Mouse (Mus musculus) lung, postnatal 0 days (tissue): ENCODE measurements at regions not wholly inside any gene's neighbourhood (a gene's known extent, or its start where the extent isn't known, plus 50 kb on each side); places are given as distances from the start of the nearest gene placed in this dataset.

Experiments used
- CTCF ChIP-seq: IDR thresholded peaks from 2 replicates; pipeline ENCODE4 v1.5.1; 2016; ENCODE audit warnings: antibody characterized with exemption, mild to moderate bottlenecking
- EP300 ChIP-seq: IDR thresholded peaks from 2 replicates; pipeline ENCODE4 v1.6.1; 2016; ENCODE audit warnings: antibody characterized with exemption, mild to moderate bottlenecking, control low read depth

- TF ChIP-seq EP300 (no peak), CTCF (no peak)
Observed at GRCm38 (mm10) chr7:137557439-137557838, 120.0 kb downstream of the Glrx3 start.
